Mouse (Mus musculus): Measurements from ENCODE around the gene Il10rb. TPM values are rescaled to one million over a fixed set of nuclear protein-coding genes. Genes with fewer than 3 reads are reported as not detected.
A peak's percentile ranks its signal among the peaks of the same experiment; 100 is the strongest.
"Not testable (repeated sequence)": the region's sequence is repeated elsewhere in the genome, so short reads cannot be mapped to it uniquely, and the experiment has no call there.

The Il10rb gene
- total and polyA plus RNA-seq, 3 experiments: 98.2 to 136 (median 122) TPM

DNA sequence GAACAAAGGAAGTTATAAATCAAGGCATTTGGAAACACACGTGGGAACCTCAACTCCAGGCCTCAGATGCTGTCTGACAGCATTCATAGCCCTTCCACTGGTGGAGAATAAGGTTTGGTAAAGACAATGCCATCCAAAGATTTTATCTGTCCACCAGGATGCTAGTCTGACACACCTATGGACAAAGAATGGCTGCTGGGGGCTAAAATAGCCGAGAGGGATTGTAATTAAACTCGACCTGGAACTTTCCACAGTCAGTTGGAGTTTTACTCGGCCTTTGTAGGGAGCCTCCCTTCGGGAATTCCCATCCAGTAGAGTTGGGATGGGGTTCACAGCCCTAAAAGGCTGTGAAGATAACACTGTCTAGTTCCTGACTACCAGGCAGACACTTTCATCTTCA is 21.5 kb downstream of the Il10rb start:
- H3K36me3 ChIP-seq (ENCODE audit: control insufficient read depth, insufficient read depth, low read length): peaks cover 11% of the 10 kb centered on the region
- intact Hi-C loops (cut with DNase I): no loop called here

DNA sequence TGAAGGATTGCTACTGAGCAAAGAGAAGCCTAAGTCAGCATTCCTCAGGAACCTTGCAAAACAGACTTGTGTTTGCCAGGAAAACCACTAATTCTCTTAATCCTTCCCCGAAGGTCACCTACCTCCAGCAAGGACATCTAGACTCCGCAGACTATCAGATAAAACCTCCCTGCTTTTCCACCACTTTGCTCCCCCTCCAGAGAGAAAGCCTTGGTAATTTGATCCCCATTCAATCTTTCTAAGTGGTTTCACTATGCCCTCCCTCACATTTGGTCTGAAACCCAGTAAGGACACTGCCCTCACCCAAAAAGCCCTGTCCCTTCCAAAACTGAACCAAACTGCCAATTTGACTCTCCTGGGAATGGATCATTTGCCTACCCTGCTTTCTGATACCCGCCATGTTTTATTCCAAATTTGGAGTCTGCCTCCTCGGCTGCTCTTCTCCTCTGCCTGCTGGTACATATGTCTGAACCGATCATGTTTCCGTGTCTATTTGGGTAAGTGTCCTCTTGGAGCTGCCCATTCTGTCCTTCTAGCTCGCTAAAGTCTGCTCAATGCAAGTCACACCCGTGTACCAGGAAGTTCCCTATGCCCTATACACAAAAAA is 22.4 kb downstream of the Il10rb start:
- H3K4me1 ChIP-seq (ENCODE audit: control insufficient read depth, insufficient read depth, low read length): peaks cover 3% of the 10 kb centered on the region
- H3K27me3 ChIP-seq (ENCODE audit: control insufficient read depth, insufficient read depth, low read length): no peaks in the 10 kb centered on the region
- no peak for DNase-seq
- intact Hi-C loops (cut with DNase I): no loop called here
- no peak overlapping the region; the same call in 1 of the 2 replicates for H3K27ac ChIP-seq
- H3K36me3 ChIP-seq (ENCODE audit: control insufficient read depth, insufficient read depth, low read length): peaks cover 9% of the 10 kb centered on the region
- no peak for TF ChIP-seq EP300 (IDR thresholded peaks at IDR 0.05; ENCODE audit: insufficient read depth, low read depth, low read length)
- TF ChIP-seq POLR2A (IDR thresholded peaks at IDR 0.05; ENCODE audit: insufficient read depth, low read depth, low read length): no peak
- no peak for TF ChIP-seq CTCF (IDR thresholded peaks at IDR 0.05)
- no peak overlapping the region for H3K9ac ChIP-seq (ENCODE audit: low read depth, low read length)
- H3K79me2 ChIP-seq (replicated peaks; ENCODE audit: control insufficient read depth, insufficient read depth, low read length): no peaks in the 10 kb centered on the region
- no peak overlapping the region for H3K4me3 ChIP-seq
- 78% methylated on average over 8 of the region's 8 CpGs for WGBS

More for the DNA sequence above, 21.5 kb downstream of the Il10rb start:
- Histone ChIP-seq H3K4me3 (no peak overlapping the region), H3K4me1 (ENCODE audit: control insufficient read depth, insufficient read depth, low read length) (peaks cover 1% of the 10 kb centered on the region), H3K27ac (peak overlapping the region; percentile 40; the same call in 1 of the 2 replicates), H3K9ac (ENCODE audit: low read depth, low read length) (no peak overlapping the region), H3K27me3 (ENCODE audit: control insufficient read depth, insufficient read depth, low read length) (no peaks in the 10 kb centered on the region), H3K79me2 (replicated peaks; ENCODE audit: control insufficient read depth, insufficient read depth, low read length) (no peaks in the 10 kb centered on the region)
- WGBS: 44% methylated on average over 5 of the region's 5 CpGs
- no peak for TF ChIP-seq CTCF (IDR thresholded peaks at IDR 0.05)
- no peak for TF ChIP-seq POLR2A (IDR thresholded peaks at IDR 0.05; ENCODE audit: insufficient read depth, low read depth, low read length)
- TF ChIP-seq EP300 (IDR thresholded peaks at IDR 0.05; ENCODE audit: insufficient read depth, low read depth, low read length): no peak
- no peak for DNase-seq

DNA sequence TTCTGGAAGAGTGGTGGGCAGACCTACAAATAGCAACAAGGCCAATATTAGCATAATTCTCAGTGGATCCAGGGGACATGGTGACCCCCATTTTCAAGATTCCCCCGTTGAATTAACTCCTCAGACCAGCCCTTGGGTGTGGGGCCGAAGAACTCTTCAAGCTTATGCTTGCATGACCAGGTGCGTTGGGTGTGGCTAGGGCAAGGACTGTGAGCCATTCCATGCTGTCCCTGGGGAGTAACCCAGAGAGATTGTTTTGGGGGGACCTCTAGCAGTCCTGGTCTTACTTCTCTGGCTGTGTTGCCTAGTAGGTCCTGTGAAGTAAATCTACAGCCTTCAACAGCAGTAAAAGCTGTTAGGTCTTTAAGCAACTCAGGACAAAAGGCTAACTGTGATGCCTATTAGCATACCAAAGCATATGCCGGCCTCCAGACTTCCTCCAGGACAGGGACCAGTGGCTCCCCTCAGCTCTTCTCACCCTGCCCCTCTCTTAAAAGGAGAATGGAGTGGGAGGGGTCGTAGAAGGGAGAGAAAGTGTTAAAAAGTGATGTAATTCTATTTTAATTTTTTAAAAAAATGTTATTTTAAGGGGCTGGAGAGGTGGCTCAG is 26.9 kb downstream of the Il10rb start:
- Histone ChIP-seq H3K27me3 (ENCODE audit: control insufficient read depth, insufficient read depth, low read length) (no peaks in the 10 kb centered on the region), H3K79me2 (replicated peaks; ENCODE audit: control insufficient read depth, insufficient read depth, low read length) (no peaks in the 10 kb centered on the region), H3K4me1 (ENCODE audit: control insufficient read depth, insufficient read depth, low read length) (peaks cover 11% of the 10 kb centered on the region), H3K9ac (ENCODE audit: low read depth, low read length) (no peak overlapping the region), H3K36me3 (ENCODE audit: control insufficient read depth, insufficient read depth, low read length) (no peaks in the 10 kb centered on the region; the same call in 1 of the 2 replicates), H3K4me3 (no peak overlapping the region), H3K27ac (no peak overlapping the region)
- 76% methylated on average over 5 of the region's 5 CpGs for WGBS
- intact Hi-C loops (cut with DNase I): no loop called here
- no peak for DNase-seq
- TF ChIP-seq POLR2A (IDR thresholded peaks at IDR 0.05; ENCODE audit: insufficient read depth, low read depth, low read length) (no peak), CTCF (IDR thresholded peaks at IDR 0.05) (no peak), EP300 (IDR thresholded peaks at IDR 0.05; ENCODE audit: insufficient read depth, low read depth, low read length) (no peak)

DNA sequence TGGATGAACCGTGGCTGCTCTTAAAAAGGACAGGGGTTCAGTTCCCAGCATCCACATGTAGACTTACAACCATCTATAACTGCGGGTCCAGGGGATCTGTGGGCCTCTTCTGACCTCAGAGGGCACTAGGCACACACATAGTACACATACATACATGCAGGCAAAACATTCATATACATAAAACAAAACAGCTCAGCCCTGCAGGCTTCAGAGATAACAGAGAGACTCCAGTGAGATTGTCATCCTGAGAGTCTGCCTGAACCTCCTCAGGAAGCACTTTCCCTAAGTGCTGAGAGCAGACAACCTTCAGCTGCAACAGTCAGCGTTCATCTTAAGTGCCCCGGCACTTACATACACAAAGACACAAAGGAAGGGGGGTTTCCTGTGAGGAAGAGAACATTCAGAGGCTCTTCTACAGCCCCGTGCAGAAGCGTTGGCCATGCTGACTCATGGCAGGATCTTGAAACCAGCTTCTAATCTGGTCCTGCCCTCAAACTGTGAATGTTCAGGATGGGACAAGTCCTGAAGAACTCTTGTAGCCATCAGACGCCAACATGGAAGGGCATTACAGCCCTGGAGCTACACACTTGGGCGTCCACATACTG is 27.5 kb downstream of the Il10rb start:
- no peak for TF ChIP-seq CTCF (IDR thresholded peaks at IDR 0.05)
- TF ChIP-seq POLR2A (IDR thresholded peaks at IDR 0.05; ENCODE audit: insufficient read depth, low read depth, low read length): no peak
- TF ChIP-seq EP300 (IDR thresholded peaks at IDR 0.05; ENCODE audit: insufficient read depth, low read depth, low read length): no peak
- no peak overlapping the region for H3K4me3 ChIP-seq
- WGBS: 49% methylated on average over 8 of the region's 8 CpGs
- intact Hi-C loops (cut with DNase I): no loop called here
- no peak for DNase-seq
- H3K79me2 ChIP-seq (replicated peaks; ENCODE audit: control insufficient read depth, insufficient read depth, low read length): no peaks in the 10 kb centered on the region
- H3K4me1 ChIP-seq (ENCODE audit: control insufficient read depth, insufficient read depth, low read length): peaks cover 11% of the 10 kb centered on the region
- H3K27ac ChIP-seq: no peak overlapping the region
- no peaks in the 10 kb centered on the region for H3K27me3 ChIP-seq (ENCODE audit: control insufficient read depth, insufficient read depth, low read length)
- no peak overlapping the region for H3K9ac ChIP-seq (ENCODE audit: low read depth, low read length)
- H3K36me3 ChIP-seq (ENCODE audit: control insufficient read depth, insufficient read depth, low read length): no peaks in the 10 kb centered on the region; the same call in 1 of the 2 replicates

DNA sequence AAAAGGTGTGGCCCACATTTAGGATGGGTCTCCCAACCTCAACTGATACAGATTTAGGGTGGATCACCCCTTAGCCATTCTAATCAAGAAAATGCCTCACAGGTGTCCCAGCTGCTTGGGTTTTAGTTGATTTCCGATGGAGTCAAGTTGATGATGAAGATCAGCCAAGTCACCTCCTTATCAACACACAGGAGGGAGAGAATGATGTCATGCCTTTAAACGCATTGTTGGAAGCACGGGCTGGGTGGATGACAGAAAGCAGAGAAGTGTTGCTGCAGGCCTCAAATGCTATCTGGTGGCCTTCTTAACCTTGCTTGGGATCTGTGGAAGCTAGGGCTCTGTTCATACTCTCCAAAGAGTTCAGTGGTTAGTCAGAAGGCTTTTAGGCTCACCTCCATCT is 28.2 kb downstream of the Il10rb start:
- no peak overlapping the region for H3K27ac ChIP-seq
- no peaks in the 10 kb centered on the region for H3K27me3 ChIP-seq (ENCODE audit: control insufficient read depth, insufficient read depth, low read length)
- DNase-seq: no peak
- no peaks in the 10 kb centered on the region for H3K79me2 ChIP-seq (replicated peaks; ENCODE audit: control insufficient read depth, insufficient read depth, low read length)
- TF ChIP-seq EP300 (IDR thresholded peaks at IDR 0.05; ENCODE audit: insufficient read depth, low read depth, low read length): no peak
- no peak for TF ChIP-seq CTCF (IDR thresholded peaks at IDR 0.05)
- intact Hi-C loops (cut with DNase I): no loop called here
- no peak overlapping the region for H3K4me3 ChIP-seq
- H3K9ac ChIP-seq (ENCODE audit: low read depth, low read length): no peak overlapping the region
- H3K4me1 ChIP-seq (ENCODE audit: control insufficient read depth, insufficient read depth, low read length): peaks cover 12% of the 10 kb centered on the region
- WGBS: 31% methylated on average over 3 of the region's 3 CpGs
- no peaks in the 10 kb centered on the region; the same call in 1 of the 2 replicates for H3K36me3 ChIP-seq (ENCODE audit: control insufficient read depth, insufficient read depth, low read length)

DNA sequence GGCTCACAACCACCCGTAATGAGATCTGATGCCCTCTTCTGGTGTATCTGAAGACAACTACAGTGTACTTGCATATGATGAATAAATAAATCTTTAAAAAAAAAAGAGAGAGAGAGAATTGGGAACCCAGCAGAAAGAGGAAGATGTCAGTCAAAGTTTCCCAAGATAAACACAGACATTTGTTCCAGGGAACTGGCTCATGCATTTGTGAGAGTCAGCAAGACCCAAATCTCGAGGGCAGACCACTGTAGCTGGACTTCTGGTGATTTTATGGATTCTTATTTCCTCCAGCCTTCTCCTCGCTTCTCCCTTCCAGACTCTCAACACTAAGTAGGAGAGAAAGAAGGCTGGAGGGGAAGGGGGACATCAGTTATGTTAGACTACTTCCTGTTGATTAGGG is 32.1 kb downstream of the Il10rb start:
- no peaks in the 10 kb centered on the region for H3K27me3 ChIP-seq (ENCODE audit: control insufficient read depth, insufficient read depth, low read length)
- intact Hi-C loops (cut with DNase I): no loop called here
- peaks cover 18% of the 10 kb centered on the region for H3K4me1 ChIP-seq (ENCODE audit: control insufficient read depth, insufficient read depth, low read length)
- no peak overlapping the region for H3K27ac ChIP-seq
- no peaks in the 10 kb centered on the region for H3K79me2 ChIP-seq (replicated peaks; ENCODE audit: control insufficient read depth, insufficient read depth, low read length)
- no peak overlapping the region for H3K9ac ChIP-seq (ENCODE audit: low read depth, low read length)
- H3K36me3 ChIP-seq (ENCODE audit: control insufficient read depth, insufficient read depth, low read length): peaks cover 7% of the 10 kb centered on the region
- DNase-seq: no peak
- 70% methylated on average over 3 of the region's 3 CpGs for WGBS
- no peak overlapping the region for H3K4me3 ChIP-seq
- TF ChIP-seq CTCF (IDR thresholded peaks at IDR 0.05) (no peak), EP300 (IDR thresholded peaks at IDR 0.05; ENCODE audit: insufficient read depth, low read depth, low read length) (no peak), POLR2A (IDR thresholded peaks at IDR 0.05; ENCODE audit: insufficient read depth, low read depth, low read length) (no peak)

DNA sequence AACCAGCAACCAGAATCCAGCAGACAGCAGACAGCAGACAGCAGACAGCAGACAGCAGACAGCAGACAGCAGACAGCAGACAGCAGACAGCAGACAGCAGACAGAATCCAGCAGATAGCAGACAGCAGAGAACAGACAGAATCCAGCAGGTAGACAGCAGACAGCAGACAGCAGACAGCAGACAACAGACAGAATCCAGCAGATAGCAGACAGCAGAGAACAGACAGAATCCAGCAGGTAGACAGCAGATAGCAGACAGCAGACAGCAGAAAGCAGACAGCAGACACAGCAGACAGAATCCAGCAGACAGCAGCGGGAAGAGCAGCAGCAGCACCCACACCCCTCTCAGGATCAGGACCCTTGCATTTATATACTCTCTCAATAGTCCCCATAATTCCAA is 32.6 kb downstream of the Il10rb start:
- H3K9ac ChIP-seq (ENCODE audit: low read depth, low read length); H3K36me3 ChIP-seq (ENCODE audit: control insufficient read depth, insufficient read depth, low read length); H3K4me3 ChIP-seq; H3K27ac ChIP-seq; H3K79me2 ChIP-seq (replicated peaks; ENCODE audit: control insufficient read depth, insufficient read depth, low read length); DNase-seq; intact Hi-C loops (cut with DNase I); H3K27me3 ChIP-seq (ENCODE audit: control insufficient read depth, insufficient read depth, low read length): not testable (repeated sequence)
- H3K4me1 ChIP-seq (ENCODE audit: control insufficient read depth, insufficient read depth, low read length): peaks cover 17% of the 10 kb centered on the region
- 93% methylated on average over 1 of the region's 1 CpGs for WGBS
